Mouse (Mus musculus) thymus, adult 2 months (tissue): Measurements from ENCODE around the gene Vmn1r38. TPM values are rescaled to one million over a fixed set of nuclear protein-coding genes. Genes with fewer than 3 reads are reported as not detected.
"Not testable (repeated sequence)": the region's sequence is repeated elsewhere in the genome, so short reads cannot be mapped to it uniquely, and the experiment has no call there.

Experiments used
- DNase-seq: peaks from one replicate; pipeline ENCODE4 v3.0.0; 2021
- H3K27ac ChIP-seq: fragments of 200-500 bp; 2 replicates; pipeline ENCODE4 v1.5.1; 2012; ENCODE audit warnings: low read length, control low read depth; ENCODE audit not compliant: control insufficient read depth, insufficient read depth
- H3K27me3 ChIP-seq: fragments of 200-500 bp; 2 replicates; pipeline ENCODE4 v1.6.1; 2012; ENCODE audit warnings: mild to moderate bottlenecking, low read length, moderate library complexity, mixed read lengths; ENCODE audit not compliant: control insufficient read depth, insufficient read depth
- H3K36me3 ChIP-seq: fragments of 200-500 bp; 2 replicates; pipeline ENCODE4 v1.6.1; 2012; ENCODE audit warnings: mild to moderate bottlenecking, low read length, moderate library complexity; ENCODE audit not compliant: control insufficient read depth, insufficient read depth
- H3K4me1 ChIP-seq: fragments of 200-500 bp; replicated peaks from 2 replicates; pipeline ENCODE4 v1.6.1; 2012; ENCODE audit warnings: low read length; ENCODE audit not compliant: control insufficient read depth, insufficient read depth
- H3K4me3 ChIP-seq: fragments of 200-500 bp; 2 replicates; pipeline ENCODE4 v1.5.1; 2012; ENCODE audit warnings: mild to moderate bottlenecking, low read length, control low read depth, moderate library complexity; ENCODE audit not compliant: control insufficient read depth, insufficient read depth
- CTCF ChIP-seq: fragments of 200-500 bp; IDR thresholded peaks from 2 replicates; pipeline ENCODE4 v1.5.1; 2012; ENCODE audit warnings: mild to moderate bottlenecking, control low read depth, low read length, moderate library complexity, borderline replicate concordance; ENCODE audit not compliant: control insufficient read depth, poor library complexity, insufficient read depth; ENCODE audit errors: extremely low read depth
- POLR2A ChIP-seq: fragments of 200-500 bp; IDR thresholded peaks from 2 replicates; pipeline ENCODE4 v1.6.1; 2012; ENCODE audit warnings: mild to moderate bottlenecking, low read length, control low read depth, moderate library complexity; ENCODE audit not compliant: control insufficient read depth, poor library complexity, insufficient read depth; ENCODE audit errors: extremely low read depth
- WGBS: fragments of 180-500 bp; shearing (Covaris S2); methylation state at CpG from one replicate; pipeline ENCODE4 v1.1.7; 2018; 5-methylcytosine and 5-hydroxymethylcytosine counted together
- polyA plus RNA-seq: library from polyadenylated mRNA; depleted of rRNA; stranded (reverse); fragments of >200 nt; gene quantifications from 2 replicates; pipeline ENCODE4 v1.2.3, GENCODE M21; 2012; rRNA removed

The Vmn1r38 gene
- not detected in 2 replicates for polyA plus RNA-seq

- not testable (repeated sequence) for H3K4me3 ChIP-seq, H3K27me3 ChIP-seq, H3K36me3 ChIP-seq, H3K4me1 ChIP-seq, DNase-seq, H3K27ac ChIP-seq
Observed at GRCm38 (mm10) chr6:66782527-66782926, at the start of gene Vmn1r38. Gene Vmn1r38, minus strand, starts transcription at chr6:66782627.

DNA sequence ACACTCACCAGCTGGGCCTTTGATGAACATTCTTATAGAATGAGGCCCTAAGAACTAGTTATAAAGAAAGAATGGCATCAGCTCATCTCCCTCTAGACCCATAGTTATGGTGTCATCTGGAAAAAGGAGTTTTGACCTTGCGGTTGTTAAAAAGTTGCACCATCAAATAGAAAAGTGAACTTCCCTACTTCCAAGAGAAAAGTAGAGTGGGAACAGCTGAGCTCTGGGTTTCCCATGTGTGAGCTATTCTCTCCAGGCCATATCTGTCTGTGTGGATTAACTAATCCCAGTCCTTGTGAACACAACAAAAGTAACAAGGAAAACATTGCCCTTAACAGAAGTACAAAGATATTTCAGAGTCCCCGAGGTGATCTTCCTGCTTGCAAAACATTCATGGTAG, 28.1 kb upstream of the Vmn1r38 start, which contains the start of gene Vmn1r39:
Vmn1r39 (minus strand) TSS at position 101 of the 400 bp plus-strand sequence.
- H3K27ac ChIP-seq: no peak within 1 kb of the TSS
- no peak for TF ChIP-seq CTCF
- TF ChIP-seq POLR2A: no peak
- WGBS: 94% methylated on average over 2 of the region's 2 CpGs
- no peak within 1 kb of the TSS for H3K4me3 ChIP-seq
- DNase-seq: no peak
- no peaks in the 10 kb centered on the region for H3K36me3 ChIP-seq
- no peaks in the 10 kb centered on the region for H3K4me1 ChIP-seq
- H3K27me3 ChIP-seq: no peaks in the 10 kb centered on the region

DNA sequence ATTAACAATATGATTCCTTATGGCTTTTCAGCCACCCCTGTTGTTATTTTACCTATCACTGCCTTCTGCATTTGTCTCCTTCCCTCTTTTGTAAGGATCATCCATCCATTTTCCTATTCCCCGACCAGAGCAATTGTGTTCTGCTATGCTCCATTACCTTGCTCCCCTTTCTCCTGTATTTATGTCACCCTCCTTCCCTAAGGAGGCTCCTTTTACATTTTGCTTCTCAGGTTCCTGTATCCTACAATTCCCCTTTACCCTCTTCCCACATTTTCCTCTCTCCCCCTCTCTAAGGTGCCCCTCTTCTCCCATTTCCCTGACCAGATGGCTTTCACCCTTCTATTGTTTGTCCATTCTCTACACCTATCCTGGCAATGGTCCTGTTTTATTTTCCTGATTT, 23.9 kb upstream of the Vmn1r38 start:
- no peaks in the 10 kb centered on the region for H3K36me3 ChIP-seq
- no peak overlapping the region for H3K4me3 ChIP-seq
- TF ChIP-seq CTCF (no peak), POLR2A (no peak)
- no peak for DNase-seq
- H3K27ac ChIP-seq: no peak overlapping the region
- H3K4me1 ChIP-seq: no peaks in the 10 kb centered on the region
- 72% methylated on average over 1 of the region's 1 CpGs for WGBS
- H3K27me3 ChIP-seq: no peaks in the 10 kb centered on the region

- no peak for DNase-seq
- WGBS: 93% methylated on average over 3 of the region's 3 CpGs
- TF ChIP-seq CTCF (no peak), POLR2A (no peak)
- H3K27ac ChIP-seq: no peak overlapping the region
- H3K36me3 ChIP-seq: no peaks in the 10 kb centered on the region
- H3K4me1 ChIP-seq: no peaks in the 10 kb centered on the region
- H3K4me3 ChIP-seq: no peak overlapping the region
- H3K27me3 ChIP-seq: no peaks in the 10 kb centered on the region
Observed at GRCm38 (mm10) chr6:66805713-66806112, 23.3 kb upstream of the Vmn1r38 start.

- not testable (repeated sequence) for H3K4me1 ChIP-seq, H3K27me3 ChIP-seq, DNase-seq, H3K4me3 ChIP-seq, H3K36me3 ChIP-seq, H3K27ac ChIP-seq
Observed at GRCm38 (mm10) chr6:66729082-66729481, 53.3 kb downstream of the Vmn1r38 start, which contains the start of gene Vmn1r37. Gene Vmn1r37, plus strand, starts transcription at chr6:66729382.

Other genes with a start within 250 kb of the Vmn1r38 start
- gene Mad2l1, start 247.2 kb downstream of the Vmn1r38 start, polyA plus RNA-seq: 44.3 and 52.3 TPM in 2 replicates
- not detected in 2 replicates for gene Vmn1r32, start 222.5 kb downstream of the Vmn1r38 start, polyA plus RNA-seq
- not detected in 2 replicates for gene Vmn1r33, start 164.3 kb downstream of the Vmn1r38 start, polyA plus RNA-seq
- gene Vmn1r34, start 138.7 kb downstream of the Vmn1r38 start, polyA plus RNA-seq: not detected in 2 replicates
- not detected in 2 replicates for gene Vmn1r35, start 96.7 kb downstream of the Vmn1r38 start, polyA plus RNA-seq
- not detected in 2 replicates for gene Vmn1r36, start 63.5 kb downstream of the Vmn1r38 start, polyA plus RNA-seq
- not detected in 2 replicates for gene Vmn1r37, start 53.2 kb downstream of the Vmn1r38 start, polyA plus RNA-seq
- gene Vmn1r39, start 28.0 kb upstream of the Vmn1r38 start, polyA plus RNA-seq: not detected in 2 replicates
- gene Gng12, start 113.8 kb upstream of the Vmn1r38 start, polyA plus RNA-seq: 8.0 and 10.8 TPM in 2 replicates